Mouse (Mus musculus) megakaryocyte, embryonic 14.5 days (primary cell): ENCODE results near the gene Dlec1.

ENCODE experiments used
- FLI1 ChIP-seq: IDR thresholded peaks from 2 replicates; pipeline ENCODE4 v1.6.1; 2012; ENCODE audit warnings: low read length, inconsistent platforms, mixed read lengths
- GATA1 ChIP-seq: IDR thresholded peaks from 3 replicates; pipeline ENCODE4 v1.6.1; 2012; ENCODE audit warnings: mixed read lengths, low read length, inconsistent platforms, borderline replicate concordance

DNA sequence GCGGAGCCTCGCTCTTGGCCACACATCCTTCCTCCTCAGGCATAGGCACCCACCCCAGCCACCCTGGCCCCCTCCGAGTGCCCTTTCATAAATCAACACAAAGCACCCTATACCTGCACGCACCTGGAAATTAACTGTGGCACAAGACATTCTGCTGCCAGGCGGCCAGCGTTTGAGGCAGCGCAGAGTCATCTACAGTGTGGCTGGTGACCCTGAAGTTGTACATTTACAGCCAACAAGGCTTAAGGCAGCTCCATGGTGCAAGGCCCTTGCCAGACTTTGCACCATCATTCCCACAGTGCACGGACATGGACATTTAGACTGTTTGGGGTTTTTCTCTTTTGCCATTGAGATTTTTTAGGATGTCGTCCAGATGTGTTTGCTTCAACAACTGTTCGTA is 41.6 kb upstream of the Dlec1 start:
- TF ChIP-seq GATA1 (no peak), FLI1 (no peak)
